Mouse (Mus musculus): ENCODE data around the gene Zfp213.
A peak's percentile ranks its signal among the peaks of the same experiment; 100 is the strongest.
"Not testable (repeated sequence)": the region's sequence is repeated elsewhere in the genome, so short reads cannot be mapped to it uniquely, and the experiment has no call there.

Zfp213 gene

DNA sequence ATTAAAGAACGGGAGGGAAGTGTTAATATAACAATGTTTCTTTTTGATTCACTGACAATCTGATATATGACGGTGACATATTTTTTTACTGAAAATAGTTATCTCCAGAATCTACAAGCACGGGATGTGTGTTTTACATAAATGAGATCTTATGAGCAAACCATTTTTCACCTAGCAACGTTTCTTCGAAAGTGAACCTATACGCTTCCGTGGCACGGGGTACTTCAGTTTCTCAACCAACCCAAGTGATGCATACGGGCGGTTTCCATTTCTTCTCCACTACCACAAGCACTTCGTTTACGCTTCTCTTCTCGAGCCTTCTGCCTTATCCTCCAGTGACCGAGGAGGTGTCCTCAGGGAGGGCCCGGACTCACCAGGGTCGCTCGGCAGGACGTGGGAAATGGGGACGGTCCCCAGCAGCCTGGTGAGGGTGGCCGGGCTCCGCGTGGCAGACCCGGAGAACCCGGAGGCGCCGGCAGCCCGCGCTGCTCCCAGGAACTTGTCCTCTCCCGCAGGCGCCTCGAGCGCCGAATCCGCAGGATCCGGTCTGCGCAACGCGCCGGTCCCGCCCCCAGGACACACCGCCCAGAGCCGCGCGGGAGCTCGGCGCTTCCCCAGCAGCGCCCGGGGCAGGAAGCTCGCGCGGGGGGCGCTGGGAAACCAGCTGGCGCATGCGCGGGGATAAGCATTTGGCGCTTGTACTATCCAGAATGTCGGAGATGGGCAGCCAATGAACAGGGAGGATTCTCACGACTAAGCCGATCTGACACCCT is at the start of gene Zfp213:
Zfp213 (minus strand) TSS at position 644 of the 773 bp plus-strand sequence.
- DNase-seq, result peak; percentile 97

DNA sequence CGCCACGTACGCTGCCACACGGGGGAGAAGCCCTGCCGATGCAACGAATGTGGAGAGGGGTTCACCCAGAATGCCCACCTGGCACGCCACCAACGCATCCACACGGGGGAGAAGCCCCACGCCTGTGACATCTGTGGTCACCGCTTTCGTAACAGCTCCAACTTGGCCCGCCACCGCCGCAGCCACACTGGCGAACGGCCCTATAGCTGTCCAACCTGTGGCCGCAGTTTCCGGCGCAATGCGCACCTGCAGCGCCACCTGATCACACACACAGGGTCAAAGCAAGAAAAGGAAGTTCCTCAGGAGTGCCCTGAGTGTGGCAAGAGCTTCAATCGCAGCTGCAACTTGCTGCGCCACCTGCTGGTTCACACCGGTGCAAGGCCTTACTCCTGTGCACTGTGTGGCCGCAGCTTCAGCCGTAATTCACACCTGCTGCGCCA is 46.3 kb upstream of the Zfp213 start:
- no peak for DNase-seq

DNA sequence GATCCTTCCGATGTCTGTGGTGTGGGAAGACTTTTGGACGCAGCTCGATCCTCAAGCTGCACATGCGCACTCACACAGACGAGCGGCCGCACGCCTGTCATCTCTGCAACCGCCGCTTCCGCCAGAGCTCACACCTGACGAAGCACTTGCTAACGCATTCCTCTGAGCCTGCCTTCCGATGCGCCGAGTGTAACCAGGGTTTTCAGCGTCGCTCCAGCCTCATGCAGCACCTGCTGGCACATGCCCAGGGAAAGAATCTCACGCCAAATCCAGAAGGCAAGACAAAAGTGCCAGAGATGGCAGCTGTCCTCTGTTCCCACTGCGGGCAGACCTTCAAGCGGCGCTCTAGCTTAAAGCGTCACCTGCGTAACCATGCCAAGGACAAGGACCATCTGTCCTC is 45.6 kb upstream of the Zfp213 start:
- no peak for DNase-seq

DNA sequence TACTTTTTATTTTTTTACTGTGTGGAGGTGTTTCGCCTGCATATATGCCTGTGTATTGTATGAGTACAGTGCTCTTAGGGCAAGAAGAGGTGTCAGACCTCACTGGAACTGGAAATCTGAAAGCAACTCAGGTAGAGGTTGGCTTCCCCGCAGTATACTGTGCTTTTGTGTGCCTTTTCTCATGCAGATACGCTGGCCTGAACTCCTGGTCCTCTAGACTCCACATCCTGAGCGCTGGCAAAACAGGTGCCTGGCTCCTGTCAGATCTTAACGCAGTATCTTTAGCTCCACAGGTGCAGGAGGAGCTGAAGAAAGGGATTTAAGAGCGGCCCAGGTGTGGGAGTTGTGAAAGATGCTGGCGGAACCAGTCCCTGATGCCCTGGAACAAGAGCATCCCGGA is 41.2 kb upstream of the Zfp213 start:
- no peak for DNase-seq

DNA sequence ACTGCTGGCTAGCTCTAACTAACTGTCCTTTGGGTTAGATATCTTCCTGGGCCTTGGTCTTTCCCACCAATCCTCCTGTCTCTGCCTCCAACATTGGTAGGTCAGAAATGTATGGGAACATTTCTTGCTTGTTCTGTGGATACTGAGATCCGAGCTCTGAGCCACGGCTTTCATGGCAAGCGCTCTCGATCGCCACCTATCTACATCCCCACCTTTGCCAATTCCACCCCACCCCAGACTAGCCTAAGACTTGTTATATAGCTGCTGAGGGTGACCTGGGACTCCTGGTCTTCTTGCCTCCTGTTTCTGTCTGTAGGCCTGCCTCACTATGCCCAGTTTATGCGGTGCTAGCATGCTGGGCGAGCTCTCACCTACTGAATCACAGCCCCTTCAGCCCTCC is 40.4 kb upstream of the Zfp213 start:
- no peak for DNase-seq

- DNase-seq, result no peak
Measured at GRCm38 (mm10) chr17:23603542-23603941, 39.5 kb upstream of the Zfp213 start.

DNA sequence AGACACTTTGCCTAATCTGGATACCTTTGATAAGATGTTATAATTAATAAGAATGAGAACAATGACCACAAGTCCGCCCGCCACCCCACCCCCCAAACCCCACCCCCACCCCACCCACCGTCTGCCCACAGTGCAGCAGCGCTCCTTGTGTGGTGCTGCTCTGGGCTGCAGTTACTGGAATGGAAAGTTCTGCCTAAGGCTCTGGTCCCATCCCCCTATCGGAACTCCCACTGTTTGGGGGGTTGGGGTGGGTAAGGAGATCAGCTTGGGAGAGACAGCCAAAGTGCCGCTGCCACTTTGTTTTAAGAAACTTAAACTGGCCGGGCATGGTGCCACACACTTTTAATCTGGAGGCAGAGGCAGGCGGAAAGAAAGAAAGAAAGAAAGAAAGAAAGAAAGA is 39.0 kb upstream of the Zfp213 start:
- DNase-seq, result no peak

- no peak for DNase-seq
Measured at GRCm38 (mm10) chr17:23601836-23602585, 38.0 kb upstream of the Zfp213 start.

- DNase-seq, result no peak
Measured at GRCm38 (mm10) chr17:23600641-23601622, 36.9 kb upstream of the Zfp213 start, which contains the start of gene Zscan10. Gene Zscan10, plus strand, starts transcription at chr17:23600856.

GRCm38 (mm10) chr17:23599605-23600063 is 35.6 kb upstream of the Zfp213 start:
- no peak for DNase-seq

GRCm38 (mm10) chr17:23598582-23599552 is 34.8 kb upstream of the Zfp213 start, which contains the start of gene Zfp13:
Gene Zfp13, minus strand, starts transcription at chr17:23599487.
- DNase-seq, result peak; percentile 83

DNA sequence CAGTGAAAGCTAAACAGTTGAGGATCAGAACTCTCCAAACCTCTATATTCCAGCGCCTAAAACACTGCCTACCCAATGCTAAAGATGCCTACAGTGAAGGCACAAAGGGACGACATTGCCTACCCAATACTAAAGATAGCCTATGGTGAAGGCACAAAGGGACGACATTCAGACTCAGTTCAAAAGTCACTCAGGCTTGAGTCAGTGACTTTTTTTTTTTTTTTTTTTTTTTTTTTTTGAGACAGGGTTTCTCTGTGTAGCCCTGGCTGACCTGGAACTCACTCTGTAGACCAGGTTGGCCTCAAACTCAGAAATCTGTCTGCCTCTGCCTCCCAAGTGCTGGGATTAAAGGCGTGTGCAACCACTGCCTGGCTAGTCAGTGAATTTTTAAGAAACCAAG is 31.1 kb upstream of the Zfp213 start:
- not testable (repeated sequence) for DNase-seq

- no peak for DNase-seq
Measured at GRCm38 (mm10) chr17:23592926-23593300, 28.9 kb upstream of the Zfp213 start.

DNA sequence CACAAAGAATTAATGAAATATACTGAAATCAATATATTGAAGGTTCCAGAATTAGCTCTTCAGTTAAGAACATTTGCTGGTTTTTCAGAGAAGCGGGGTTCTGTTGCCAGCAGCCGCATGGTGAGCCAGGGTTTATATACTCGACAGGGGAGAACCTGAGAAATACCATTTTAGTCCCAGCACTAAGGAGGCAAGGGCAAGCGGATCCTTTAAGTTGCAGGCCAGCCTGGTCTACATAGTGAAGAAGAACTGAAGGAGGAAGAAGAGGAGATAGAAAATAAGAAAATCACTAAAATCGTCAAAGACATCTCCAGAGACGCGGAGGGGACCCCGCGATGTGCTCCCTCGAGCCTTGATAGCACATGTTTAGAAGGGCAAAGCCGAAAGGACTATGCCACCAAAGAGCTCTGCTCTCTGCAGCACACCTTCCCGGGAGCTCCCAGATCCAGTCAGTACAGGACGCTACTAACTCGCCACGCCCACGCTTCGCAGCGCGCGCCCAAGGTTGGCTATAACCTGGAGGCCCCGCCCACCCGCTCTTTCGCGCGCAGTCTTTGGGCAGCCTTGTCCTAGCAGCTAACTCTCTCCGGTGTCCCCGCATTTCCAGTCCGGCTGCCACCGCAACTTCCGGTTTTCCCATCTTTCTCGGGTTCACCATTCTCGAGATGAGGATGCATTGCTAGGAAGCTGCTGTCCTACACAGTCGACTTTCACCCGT is 28.3 kb upstream of the Zfp213 start:
- peak; percentile 98 for DNase-seq

- no peak for DNase-seq
Measured at GRCm38 (mm10) chr17:23587253-23587652, 23.2 kb upstream of the Zfp213 start.

- DNase-seq, result peak; percentile 67
Measured at GRCm38 (mm10) chr17:23585721-23586491, 21.9 kb upstream of the Zfp213 start.

DNA sequence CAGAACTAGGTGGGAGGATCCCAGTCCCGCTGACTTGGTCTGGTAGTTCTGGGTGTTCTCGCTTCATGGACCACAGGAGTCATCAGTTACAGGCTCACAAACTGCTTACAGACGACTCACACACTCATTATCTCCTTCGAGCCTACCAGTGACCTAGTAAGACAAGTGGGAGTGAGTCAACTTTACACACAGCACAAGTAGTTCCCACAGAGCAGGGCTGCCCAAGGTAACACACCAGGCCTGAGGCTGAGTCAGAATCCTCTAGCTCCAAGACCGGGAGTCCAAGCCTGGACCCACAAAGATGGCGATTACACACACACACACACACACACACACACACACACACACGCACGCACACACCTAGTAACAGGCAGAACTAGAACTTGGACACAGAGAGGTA is 20.7 kb upstream of the Zfp213 start:
- no peak for DNase-seq

DNA sequence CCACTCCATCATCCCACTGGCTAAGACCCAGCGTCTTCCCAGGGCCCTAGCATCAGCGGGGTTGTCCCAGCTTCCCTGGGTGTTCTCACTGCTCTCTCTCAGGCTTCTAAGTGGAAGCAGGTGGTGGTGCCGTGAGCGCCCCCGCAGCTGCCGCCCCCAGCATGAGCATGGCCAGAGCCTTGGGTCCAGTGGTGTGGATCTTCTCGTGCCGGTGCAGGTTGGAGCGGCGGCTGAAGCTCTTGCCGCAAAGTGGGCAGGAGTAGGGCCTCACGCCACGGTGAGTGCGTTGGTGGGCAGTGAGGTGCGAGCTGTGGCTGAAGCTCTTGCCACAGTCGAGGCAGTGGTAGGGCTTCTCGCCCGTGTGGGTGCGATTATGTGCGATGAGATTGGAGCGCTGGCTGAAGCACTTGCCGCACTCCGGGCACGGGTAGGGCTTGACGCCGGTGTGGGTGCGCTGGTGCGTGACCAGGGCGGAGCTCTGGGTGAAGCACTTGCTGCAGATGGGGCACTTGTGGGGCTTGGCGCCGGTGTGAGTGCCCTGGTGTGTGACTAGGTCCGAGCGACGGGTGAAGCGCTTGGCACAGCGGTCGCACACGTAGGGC is 12.0 kb upstream of the Zfp213 start:
- no peak for DNase-seq

- DNase-seq, result no peak
Measured at GRCm38 (mm10) chr17:23574130-23574529, 10.1 kb upstream of the Zfp213 start.

DNA sequence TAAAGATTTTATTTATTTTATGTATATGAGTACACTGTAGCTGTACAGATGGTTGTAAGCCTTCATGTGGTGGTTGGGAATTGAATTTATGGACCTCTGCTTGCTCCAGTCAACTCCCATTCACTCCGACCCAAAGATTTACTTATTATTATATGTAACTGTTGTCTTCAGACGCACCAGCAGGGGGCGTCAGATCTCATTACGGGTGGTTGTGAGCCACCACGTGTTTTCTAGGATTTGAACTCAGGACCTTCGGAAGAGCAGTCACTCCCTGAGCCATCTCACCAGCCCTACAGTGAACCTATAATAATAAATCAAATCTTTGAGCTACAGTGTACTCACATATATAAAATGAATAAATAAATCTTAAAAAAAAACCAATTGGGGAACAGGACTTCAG is 8.0 kb upstream of the Zfp213 start:
- DNase-seq, result no peak
